ENCODE assay signal across 8 mouse cellular contexts in genomic region chr17:4996814-4997549, GRCm38 (mm10). TPM values are rescaled to one million over a fixed set of nuclear protein-coding genes. Genes with fewer than 3 reads are reported as not detected.
A peak's percentile ranks its signal among the peaks of the same experiment; 100 is the strongest.
DNase-seq lines count a peak whose midpoint lies in the region; ATAC-seq and TF ChIP-seq lines count a peak whose summit lies in the region.

No protein-coding gene starts in this region.

- DNase-seq in layer of hippocampus, adult 9-11 months, result peak; percentile 69
- no peak for DNase-seq in layer of hippocampus, postnatal 10 days (ENCODE audit: low spot score in 2 of 2)
- peak; percentile 83 for DNase-seq in NIH3T3 (ENCODE audit: low read depth)
- DNase-seq in hindbrain, postnatal 0 days (ENCODE audit: low spot score), result peak; percentile 80
- no peak for DNase-seq in left cerebral cortex, adult 8-10 months (ENCODE audit: low spot score in 2 of 2)

- no peaks in the 10 kb centered on the region for H3K27me3 ChIP-seq in embryonic facial prominence, embryonic 15.5 days
- H3K27me3 ChIP-seq in hindbrain, postnatal 0 days (ENCODE audit: insufficient read depth, low read length), result no peaks in the 10 kb centered on the region
- H3K27me3 ChIP-seq in liver, embryonic 15.5 days, result no peaks in the 10 kb centered on the region
- no peaks in the 10 kb centered on the region for H3K27me3 ChIP-seq in neural tube, embryonic 14.5 days (ENCODE audit: control insufficient read depth, insufficient read depth, low read length)

- H3K27ac ChIP-seq in embryonic facial prominence, embryonic 15.5 days (replicated peaks), result peak overlapping the region; percentile 100
- H3K27ac ChIP-seq in hindbrain, postnatal 0 days, result peak overlapping the region; percentile 97
- H3K27ac ChIP-seq in liver, embryonic 15.5 days (replicated peaks), result peak overlapping the region; percentile 95
- peak overlapping the region; percentile 100 for H3K27ac ChIP-seq in neural tube, embryonic 14.5 days (ENCODE audit: low read depth, low read length)

- peak overlapping the region; percentile 97 for H3K9ac ChIP-seq in embryonic facial prominence, embryonic 15.5 days
- H3K9ac ChIP-seq in hindbrain, postnatal 0 days (replicated peaks; ENCODE audit: low read length), result peak overlapping the region; percentile 99
- peak overlapping the region; percentile 96 for H3K9ac ChIP-seq in liver, embryonic 15.5 days
- H3K9ac ChIP-seq in neural tube, embryonic 14.5 days (replicated peaks; ENCODE audit: low read depth, low read length), result peak overlapping the region; percentile 100

- H3K4me1 ChIP-seq in embryonic facial prominence, embryonic 15.5 days, result peaks cover 34% of the 10 kb centered on the region
- H3K4me1 ChIP-seq in hindbrain, postnatal 0 days (ENCODE audit: insufficient read depth, low read length), result peaks cover 17% of the 10 kb centered on the region
- peaks cover 36% of the 10 kb centered on the region for H3K4me1 ChIP-seq in liver, embryonic 15.5 days (replicated peaks)
- H3K4me1 ChIP-seq in neural tube, embryonic 14.5 days (ENCODE audit: control insufficient read depth, insufficient read depth, low read length), result peaks cover 41% of the 10 kb centered on the region

- peak overlapping the region; percentile 86 for H3K4me3 ChIP-seq in embryonic facial prominence, embryonic 15.5 days (replicated peaks)
- H3K4me3 ChIP-seq in hindbrain, postnatal 0 days (ENCODE audit: low read length), result peak overlapping the region; percentile 97
- peak overlapping the region; percentile 94 for H3K4me3 ChIP-seq in liver, embryonic 15.5 days (replicated peaks)
- H3K4me3 ChIP-seq in neural tube, embryonic 14.5 days (ENCODE audit: low read depth, low read length), result peak overlapping the region; percentile 97

- no peaks in the 10 kb centered on the region for H3K9me3 ChIP-seq in embryonic facial prominence, embryonic 15.5 days (replicated peaks)
- no peaks in the 10 kb centered on the region for H3K9me3 ChIP-seq in hindbrain, postnatal 0 days (ENCODE audit: low read length)
- no peaks in the 10 kb centered on the region for H3K9me3 ChIP-seq in liver, embryonic 15.5 days (replicated peaks)
- no peaks in the 10 kb centered on the region for H3K9me3 ChIP-seq in neural tube, embryonic 14.5 days (ENCODE audit: control insufficient read depth, low read length)

- TF ChIP-seq CTCF in hindbrain, postnatal 0 days (IDR thresholded peaks at IDR 0.05; ENCODE audit: low read depth), result no peak

- no peaks in the 10 kb centered on the region for H3K36me3 ChIP-seq in embryonic facial prominence, embryonic 15.5 days
- H3K36me3 ChIP-seq in hindbrain, postnatal 0 days (ENCODE audit: insufficient read depth, low read length), result no peaks in the 10 kb centered on the region
- H3K36me3 ChIP-seq in liver, embryonic 15.5 days (replicated peaks), result 0 out of 2 replicates have a peak, but pooled peaks cover 4% of the 10 kb centered on the region
- no peaks in the 10 kb centered on the region for H3K36me3 ChIP-seq in neural tube, embryonic 14.5 days (ENCODE audit: control insufficient read depth, insufficient read depth, low read length)

- ATAC-seq in embryonic facial prominence, embryonic 15.5 days (ENCODE audit: insufficient number of reproducible peaks, low FRiP score, low TSS enrichment, low read depth), result no peak
- no peak for ATAC-seq in hindbrain, postnatal 0 days
- no peak for ATAC-seq in liver, embryonic 15.5 days (ENCODE audit: insufficient read depth)
- no peak for ATAC-seq in neural tube, embryonic 14.5 days (ENCODE audit: low read depth)

- WGBS in embryonic facial prominence, embryonic 15.5 days, result under 1% methylated on average over 20 of the region's 20 CpGs
- WGBS in hindbrain, postnatal 0 days, result 2% methylated on average over 20 of the region's 20 CpGs
- WGBS in liver, embryonic 15.5 days (ENCODE audit: insufficient replicate concordance), result under 1% methylated on average over 20 of the region's 20 CpGs
- under 1% methylated on average over 20 of the region's 20 CpGs for WGBS in neural tube, embryonic 14.5 days

- H3K4me2 ChIP-seq in embryonic facial prominence, embryonic 15.5 days (replicated peaks), result peak overlapping the region; percentile 54
- H3K4me2 ChIP-seq in hindbrain, postnatal 0 days (ENCODE audit: low read depth, low read length), result peak overlapping the region; percentile 81
- peak overlapping the region; percentile 90 for H3K4me2 ChIP-seq in liver, embryonic 15.5 days
- H3K4me2 ChIP-seq in neural tube, embryonic 14.5 days (ENCODE audit: low read depth, low read length), result peak overlapping the region; percentile 80

RNA-seq across cellular contexts. Expression of gene Arid1b, which starts 2.9 kb away (rescaled TPM):
- total RNA-seq in layer of hippocampus, postnatal 10 days (2021), result 10 to 100 TPM; 74.7 to 79.4 TPM
- 11.4 and 12.2 TPM in 2 replicates for polyA plus RNA-seq in embryonic facial prominence, embryonic 15.5 days (2015; fragmentation: Nextera tagmentation; extraction: Ambion mirVana)
- 62.5 and 64.6 TPM in 2 replicates for total RNA-seq in hindbrain, postnatal 0 days (2014; rRNA removed)
- polyA plus RNA-seq in hindbrain, postnatal 0 days (2015; fragmentation: Nextera tagmentation; extraction: Ambion mirVana), result 10.5 and 10.9 TPM in 2 replicates
- polyA plus RNA-seq in liver, embryonic 15.5 days (2015; fragmentation: Nextera tagmentation; extraction: Ambion mirVana), result 2.9 and 3.1 TPM in 2 replicates
- polyA plus RNA-seq in neural tube, embryonic 14.5 days (2014; fragmentation: Nextera tagmentation; extraction: Ambion mirVana), result 20.1 and 22.2 TPM in 2 replicates
- 10 to 100 TPM; 70.1 to 83.9 (median 72.5) TPM for total RNA-seq in left cerebral cortex, adult 8-10 months (2022)

Comparison
In these comparisons a context has a peak if more than half of its experiments do, and no peak if none do; other contexts are left out.
1. DNase-seq: peak in layer of hippocampus, adult 9-11 months (single experiment), NIH3T3 (single experiment) and hindbrain, postnatal 0 days (single experiment); none in layer of hippocampus, postnatal 10 days (0 of 2) and left cerebral cortex, adult 8-10 months (0 of 2).
2. Peak in every context shown above with its lines, with median percentiles within 50 percentile points of each other: H3K27ac ChIP-seq, H3K4me2 ChIP-seq, H3K4me3 ChIP-seq and H3K9ac ChIP-seq.